17 mouse cellular contexts compared by ENCODE assay signal in genomic region chr9:30370789-30371188, GRCm38 (mm10).
"Had no signal": no experiment of that assay in that cellular context is flagged by ENCODE, and none has a peak within 500 bp of the region (broad histone marks: within the 10 kb centered on the region; RNA-seq: fewer than 3 reads in every experiment).

No protein-coding gene starts in this region.

- H3K9ac ChIP-seq: lung, embryonic 15.5 days; midbrain, embryonic 13.5 days; midbrain, embryonic 15.5 days; neural tube, embryonic 12.5 days; stomach, embryonic 15.5 days had no signal

- H3K4me2 ChIP-seq: lung, embryonic 15.5 days; midbrain, embryonic 11.5 days; midbrain, embryonic 13.5 days; midbrain, embryonic 15.5 days; neural tube, embryonic 12.5 days; stomach, embryonic 15.5 days had no signal

- H3K36me3 ChIP-seq: lung, embryonic 15.5 days; midbrain, embryonic 13.5 days; midbrain, embryonic 15.5 days; neural tube, embryonic 12.5 days; stomach, embryonic 15.5 days had no signal

- H3K9me3 ChIP-seq: lung, embryonic 15.5 days; midbrain, embryonic 13.5 days; midbrain, embryonic 15.5 days; neural tube, embryonic 12.5 days; stomach, embryonic 15.5 days had no signal

- H3K4me1 ChIP-seq: lung, embryonic 15.5 days; megakaryocyte, embryonic 14.5 days; midbrain, embryonic 13.5 days; midbrain, embryonic 15.5 days; neural tube, embryonic 12.5 days; stomach, embryonic 15.5 days had no signal

- DNase-seq: lung, adult 2 months; lung, postnatal 14 days; lung, postnatal 36 days; right cerebral cortex, postnatal 14 days; thymus, adult 2 months; thymus, postnatal 25 days; thymus, postnatal 4 days had no signal

- ATAC-seq: lung, postnatal 0 days; midbrain, embryonic 13.5 days; midbrain, embryonic 15.5 days had no signal

- H3K4me3 ChIP-seq: lung, embryonic 15.5 days; megakaryocyte, embryonic 14.5 days; midbrain, embryonic 13.5 days; midbrain, embryonic 15.5 days; neural tube, embryonic 12.5 days; stomach, embryonic 15.5 days had no signal

- H3K27me3 ChIP-seq: lung, embryonic 15.5 days; megakaryocyte, embryonic 14.5 days; midbrain, embryonic 13.5 days; midbrain, embryonic 15.5 days; neural tube, embryonic 12.5 days; stomach, embryonic 15.5 days had no signal

- H3K27ac ChIP-seq: lung, embryonic 15.5 days; macrophage; midbrain, embryonic 13.5 days; midbrain, embryonic 15.5 days; neural tube, embryonic 12.5 days; stomach, embryonic 15.5 days; stomach, postnatal 0 days had no signal
